Mouse (Mus musculus) MEL (cell line): Measurements from ENCODE around the gene Nek8.

ENCODE experiments used
- BHLHE40 ChIP-seq: IDR thresholded peaks from 2 replicates; pipeline ENCODE4 v1.6.1; 2012; ENCODE audit warnings: low read depth, mild to moderate bottlenecking, inconsistent platforms, low read length, improper control_type of control experiment, borderline replicate concordance
- CHD2 ChIP-seq: IDR thresholded peaks from 2 replicates; pipeline ENCODE4 v1.6.1; 2011; ENCODE audit warnings: low read length, improper control_type of control experiment
- CTCF ChIP-seq, 3 experiments: IDR thresholded peaks in 2 of 3; conservative IDR thresholded peaks in 1 of 3; 2 replicates each; pipeline ENCODE4 v1.5.1; 2011 to 2012; ENCODE audit warnings: low read length in 3 of 3, low read depth in 2 of 3, mild to moderate bottlenecking in 2 of 3, improper control_type of control experiment in 1 of 3, inconsistent platforms in 1 of 3, mixed read lengths in 1 of 3, moderate library complexity in 1 of 3; ENCODE audit not compliant: control insufficient read depth in 1 of 3, insufficient read depth in 1 of 3, poor library complexity in 1 of 3, severe bottlenecking in 1 of 3
- EP300 ChIP-seq, 2 experiments: IDR thresholded peaks; 2 replicates each; pipeline ENCODE4 v1.6.1; 2011; ENCODE audit warnings: improper control_type of control experiment in 2 of 2, low read length in 2 of 2, low read depth in 1 of 2, mild to moderate bottlenecking in 1 of 2
- HCFC1 ChIP-seq: IDR thresholded peaks from 2 replicates; pipeline ENCODE4 v1.6.1; 2012; ENCODE audit warnings: low read depth, mild to moderate bottlenecking, inconsistent platforms, low read length, improper control_type of control experiment, moderate library complexity
- MAZ ChIP-seq: IDR thresholded peaks from 2 replicates; pipeline ENCODE4 v1.6.1; 2012; ENCODE audit warnings: low read depth, mild to moderate bottlenecking, inconsistent platforms, low read length, improper control_type of control experiment
- MYC ChIP-seq: IDR thresholded peaks from 2 replicates; pipeline ENCODE4 v1.6.1; 2011; ENCODE audit warnings: low read depth, mild to moderate bottlenecking, low read length, improper control_type of control experiment, moderate library complexity
- POLR2A ChIP-seq, 2 experiments: IDR thresholded peaks; 2 replicates each; pipeline ENCODE4 v1.6.1; 2011 to 2012; ENCODE audit warnings: low read length in 2 of 2, mild to moderate bottlenecking in 2 of 2, control low read depth in 1 of 2, improper control_type of control experiment in 1 of 2, low read depth in 1 of 2, moderate library complexity in 1 of 2; ENCODE audit not compliant: control insufficient read depth in 1 of 2, insufficient read depth in 1 of 2, poor library complexity in 1 of 2
- POLR2AphosphoS2 ChIP-seq: IDR thresholded peaks from 2 replicates; pipeline ENCODE4 v1.6.1; 2011; ENCODE audit warnings: low read length, improper control_type of control experiment
- RAD21 ChIP-seq: IDR thresholded peaks from 2 replicates; pipeline ENCODE4 v1.6.1; 2011; ENCODE audit warnings: mild to moderate bottlenecking, low read depth, low read length, improper control_type of control experiment
- RCOR1 ChIP-seq: IDR thresholded peaks from 2 replicates; pipeline ENCODE4 v1.6.1; 2012; ENCODE audit warnings: low read depth, mild to moderate bottlenecking, inconsistent platforms, low read length, improper control_type of control experiment
- SIN3A ChIP-seq: IDR thresholded peaks from 2 replicates; pipeline ENCODE4 v1.6.1; 2012; ENCODE audit warnings: low read length, improper control_type of control experiment, inconsistent platforms
- SMC3 ChIP-seq: IDR thresholded peaks from 2 replicates; pipeline ENCODE4 v1.6.1; 2011; ENCODE audit warnings: low read depth, low read length, improper control_type of control experiment
- TBP ChIP-seq: IDR thresholded peaks from 2 replicates; pipeline ENCODE4 v1.8.0; 2011; ENCODE audit warnings: low read depth, low read length, improper control_type of control experiment

DNA sequence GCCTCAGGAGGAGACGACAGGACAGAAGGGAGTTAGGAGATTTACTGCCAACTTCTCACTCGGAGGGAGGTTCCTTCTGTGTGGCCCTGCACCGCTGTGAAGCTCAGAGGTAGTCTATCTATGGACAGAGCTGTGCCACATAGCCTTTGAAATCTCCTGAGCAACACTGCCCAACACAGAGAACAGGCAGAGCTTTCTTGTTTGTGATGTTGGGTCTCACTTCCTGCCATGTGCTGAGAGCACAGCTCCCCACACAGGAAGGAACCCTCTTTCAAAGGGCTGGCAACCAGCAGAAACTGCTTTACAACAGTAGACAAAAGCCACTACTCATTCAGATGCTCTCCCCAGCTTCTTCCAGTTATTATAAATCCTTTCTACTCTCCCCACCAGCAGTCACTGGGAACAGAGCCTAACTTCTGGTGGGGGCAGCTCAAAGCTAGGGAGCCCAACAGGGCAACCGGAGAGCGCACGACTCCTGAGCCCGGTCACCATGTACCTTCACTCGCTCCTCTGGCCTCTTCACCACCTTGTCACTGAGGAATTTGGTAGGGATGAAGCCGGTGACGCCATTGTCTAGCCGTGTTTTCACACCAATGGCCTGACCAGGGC lies 39.3 kb upstream of the Nek8 start:
- TF ChIP-seq MYC (no peak), POLR2AphosphoS2 (no peak), SIN3A (no peak), HCFC1 (no peak), MAZ (no peak), CTCF (IDR thresholded peaks at IDR 0.05 in 2 of 3, conservative IDR thresholded peaks at IDR 0.05 in 1 of 3; ENCODE audit: control insufficient read depth in 1 of 3, insufficient read depth in 1 of 3, low read depth in 2 of 3, low read length in 3 of 3, poor library complexity in 1 of 3, severe bottlenecking in 1 of 3) (no peak), TBP (no peak), RAD21 (no peak), POLR2A (IDR thresholded peaks at IDR 0.05; ENCODE audit: control insufficient read depth in 1 of 2, insufficient read depth in 1 of 2, low read depth in 1 of 2, low read length in 2 of 2, poor library complexity in 1 of 2) (no peak), EP300 (IDR thresholded peaks at IDR 0.05; ENCODE audit: low read depth in 1 of 2, low read length in 2 of 2) (no peak), SMC3 (no peak), BHLHE40 (no peak), CHD2 (no peak), RCOR1 (no peak)
